Mouse (Mus musculus) forebrain, embryonic 12.5 days (tissue): ENCODE measurements at regions not wholly inside any gene's neighbourhood (a gene's known extent, or its start where the extent isn't known, plus 50 kb on each side); places are given as distances from the start of the nearest gene placed in this dataset.

Source experiments
- ATAC-seq: fragments of 200-750 bp; cut with Nextera tagmentation; 2 replicates; pipeline ENCODE4 v1.8.0; 2017; ENCODE audit warnings: moderate TSS enrichment; ENCODE audit not compliant: low FRiP score
- H3K27ac ChIP-seq: fragments of 300-500 bp; sonication (generic); 2 replicates; pipeline ENCODE4 v1.5.1; 2016; ENCODE audit warnings: mild to moderate bottlenecking
- H3K27me3 ChIP-seq: fragments of 300-500 bp; sonication (generic); 2 replicates; pipeline ENCODE4 v1.6.1; 2016; ENCODE audit warnings: mild to moderate bottlenecking
- H3K36me3 ChIP-seq: fragments of 300-500 bp; sonication (generic); replicated peaks from 2 replicates; pipeline ENCODE4 v1.6.1; 2016; ENCODE audit warnings: mild to moderate bottlenecking
- H3K4me1 ChIP-seq: fragments of 300-500 bp; sonication (generic); 2 replicates; pipeline ENCODE4 v1.6.1; 2016
- H3K4me2 ChIP-seq: fragments of 300-500 bp; sonication (generic); 2 replicates; pipeline ENCODE4 v1.6.1; 2016; ENCODE audit warnings: mild to moderate bottlenecking, moderate library complexity
- H3K4me3 ChIP-seq: fragments of 300-500 bp; sonication (generic); replicated peaks from 2 replicates; pipeline ENCODE4 v1.5.1; 2016; ENCODE audit warnings: mild to moderate bottlenecking
- H3K9ac ChIP-seq: fragments of 300-500 bp; sonication (generic); 2 replicates; pipeline ENCODE4 v1.6.1; 2016; ENCODE audit warnings: mild to moderate bottlenecking
- H3K9me3 ChIP-seq: fragments of 300-500 bp; sonication (generic); 2 replicates; pipeline ENCODE4 v1.6.1; 2016
- WGBS: fragments of 180-500 bp; shearing (Covaris S2); methylation state at CpG from one replicate; pipeline ENCODE4 v1.1.7; 2016; 5-methylcytosine and 5-hydroxymethylcytosine counted together

GRCm38 (mm10) chr16:9439300-9439856 is 556.0 kb downstream of the Grin2a start:
- Histone ChIP-seq H3K36me3 (no peaks in the 10 kb centered on the region), H3K4me1 (no peaks in the 10 kb centered on the region), H3K27me3 (no peaks in the 10 kb centered on the region), H3K9ac (no peak overlapping the region), H3K4me3 (no peak overlapping the region), H3K4me2 (no peak overlapping the region), H3K27ac (no peak overlapping the region), H3K9me3 (peaks cover under 1% of the 10 kb centered on the region; the same call in 1 of the 2 replicates)
- WGBS, result 30% methylated on average over 2 of the region's 2 CpGs
- no peak for ATAC-seq

- H3K4me3 ChIP-seq, result no peak overlapping the region
- no peaks in the 10 kb centered on the region for H3K9me3 ChIP-seq
- H3K4me1 ChIP-seq, result no peaks in the 10 kb centered on the region
- no peak for ATAC-seq
- no peak overlapping the region for H3K27ac ChIP-seq
- H3K36me3 ChIP-seq, result no peaks in the 10 kb centered on the region
- no peak overlapping the region for H3K9ac ChIP-seq
- no peaks in the 10 kb centered on the region for H3K27me3 ChIP-seq
- 60% methylated on average over 1 of the region's 1 CpGs for WGBS
- no peak overlapping the region for H3K4me2 ChIP-seq
Measured at GRCm38 (mm10) chr16:9439891-9440290, 555.5 kb downstream of the Grin2a start.

GRCm38 (mm10) chr16:9452058-9452457 is 543.3 kb downstream of the Grin2a start:
- H3K9me3 ChIP-seq, result no peaks in the 10 kb centered on the region
- ATAC-seq, result no peak
- no peaks in the 10 kb centered on the region for H3K36me3 ChIP-seq
- no peak overlapping the region for H3K9ac ChIP-seq
- no peaks in the 10 kb centered on the region for H3K4me1 ChIP-seq
- no peak overlapping the region for H3K27ac ChIP-seq
- 89% methylated on average over 4 of the region's 4 CpGs for WGBS
- no peak overlapping the region for H3K4me3 ChIP-seq
- H3K27me3 ChIP-seq, result no peaks in the 10 kb centered on the region
- no peak overlapping the region for H3K4me2 ChIP-seq

- Histone ChIP-seq H3K9me3 (no peaks in the 10 kb centered on the region), H3K27me3 (no peaks in the 10 kb centered on the region)
Measured at GRCm38 (mm10) chr16:9457574-9457973, 537.8 kb downstream of the Grin2a start.

GRCm38 (mm10) chr16:9462497-9462896 is 532.9 kb downstream of the Grin2a start:
- WGBS, result 93% methylated on average over 3 of the region's 3 CpGs
- Histone ChIP-seq H3K27me3 (no peaks in the 10 kb centered on the region), H3K9me3 (no peaks in the 10 kb centered on the region)

More at GRCm38 (mm10) chr16:9457574-9457973, 537.8 kb downstream of the Grin2a start:
- no peaks in the 10 kb centered on the region for H3K4me1 ChIP-seq
- no peak overlapping the region for H3K4me3 ChIP-seq
- 86% methylated on average over 6 of the region's 6 CpGs for WGBS
- no peak overlapping the region for H3K9ac ChIP-seq
- H3K36me3 ChIP-seq, result no peaks in the 10 kb centered on the region
- no peak overlapping the region for H3K4me2 ChIP-seq
- no peak overlapping the region for H3K27ac ChIP-seq
- ATAC-seq, result no peak

GRCm38 (mm10) chr16:9469394-9469793 is 526.0 kb downstream of the Grin2a start:
- 64% methylated on average over 4 of the region's 4 CpGs for WGBS
- Histone ChIP-seq H3K36me3 (no peaks in the 10 kb centered on the region), H3K9me3 (no peaks in the 10 kb centered on the region), H3K4me1 (no peaks in the 10 kb centered on the region), H3K4me3 (no peak overlapping the region), H3K27ac (no peak overlapping the region), H3K9ac (no peak overlapping the region), H3K27me3 (no peaks in the 10 kb centered on the region), H3K4me2 (no peak overlapping the region)
- ATAC-seq, result no peak

More at GRCm38 (mm10) chr16:9462497-9462896, 532.9 kb downstream of the Grin2a start:
- no peak overlapping the region for H3K4me3 ChIP-seq
- H3K36me3 ChIP-seq, result no peaks in the 10 kb centered on the region
- H3K27ac ChIP-seq, result no peak overlapping the region
- H3K4me2 ChIP-seq, result no peak overlapping the region
- no peak overlapping the region for H3K9ac ChIP-seq
- no peaks in the 10 kb centered on the region for H3K4me1 ChIP-seq
- no peak for ATAC-seq

- Histone ChIP-seq H3K4me3 (no peak overlapping the region), H3K4me1 (no peaks in the 10 kb centered on the region), H3K4me2 (no peak overlapping the region), H3K9me3 (no peaks in the 10 kb centered on the region), H3K27ac (no peak overlapping the region), H3K27me3 (no peaks in the 10 kb centered on the region), H3K9ac (no peak overlapping the region), H3K36me3 (no peaks in the 10 kb centered on the region)
- ATAC-seq, result no peak
- 97% methylated on average over 1 of the region's 1 CpGs for WGBS
Measured at GRCm38 (mm10) chr16:9485291-9485690, 510.1 kb downstream of the Grin2a start.

- H3K9ac ChIP-seq, result no peak overlapping the region
- no peaks in the 10 kb centered on the region for H3K9me3 ChIP-seq
- no peaks in the 10 kb centered on the region for H3K36me3 ChIP-seq
- no peaks in the 10 kb centered on the region for H3K27me3 ChIP-seq
- H3K4me2 ChIP-seq, result no peak overlapping the region
- H3K4me3 ChIP-seq, result no peak overlapping the region
- WGBS, result 86% methylated on average over 2 of the region's 2 CpGs
- no peaks in the 10 kb centered on the region for H3K4me1 ChIP-seq
- no peak for ATAC-seq
- no peak overlapping the region for H3K27ac ChIP-seq
Measured at GRCm38 (mm10) chr16:9498301-9498700, 497.1 kb downstream of the Grin2a start.

GRCm38 (mm10) chr16:9501713-9502112 is 493.6 kb downstream of the Grin2a start:
- no peak overlapping the region for H3K4me3 ChIP-seq
- H3K9me3 ChIP-seq, result no peaks in the 10 kb centered on the region
- WGBS, result 56% methylated on average over 4 of the region's 4 CpGs
- H3K4me2 ChIP-seq, result no peak overlapping the region
- no peak for ATAC-seq
- no peaks in the 10 kb centered on the region for H3K4me1 ChIP-seq
- no peak overlapping the region for H3K9ac ChIP-seq
- no peaks in the 10 kb centered on the region for H3K27me3 ChIP-seq
- no peak overlapping the region for H3K27ac ChIP-seq
- H3K36me3 ChIP-seq, result no peaks in the 10 kb centered on the region

- Histone ChIP-seq H3K27me3 (no peaks in the 10 kb centered on the region), H3K4me1 (no peaks in the 10 kb centered on the region), H3K36me3 (no peaks in the 10 kb centered on the region), H3K4me2 (no peak overlapping the region), H3K4me3 (no peak overlapping the region), H3K27ac (no peak overlapping the region), H3K9ac (no peak overlapping the region), H3K9me3 (no peaks in the 10 kb centered on the region)
- 88% methylated on average over 1 of the region's 1 CpGs for WGBS
- ATAC-seq, result no peak
Measured at GRCm38 (mm10) chr16:9509666-9510065, 485.7 kb downstream of the Grin2a start.

GRCm38 (mm10) chr16:9514538-9514937 is 480.8 kb downstream of the Grin2a start:
- Histone ChIP-seq H3K4me2 (no peak overlapping the region), H3K36me3 (no peaks in the 10 kb centered on the region), H3K27me3 (no peaks in the 10 kb centered on the region), H3K4me1 (no peaks in the 10 kb centered on the region), H3K4me3 (no peak overlapping the region), H3K9me3 (no peaks in the 10 kb centered on the region), H3K9ac (no peak overlapping the region), H3K27ac (no peak overlapping the region)
- ATAC-seq, result no peak
- 38% methylated on average over 4 of the region's 4 CpGs for WGBS
